Mouse (Mus musculus): ENCODE data around the gene Elovl6.

The Elovl6 gene

DNA sequence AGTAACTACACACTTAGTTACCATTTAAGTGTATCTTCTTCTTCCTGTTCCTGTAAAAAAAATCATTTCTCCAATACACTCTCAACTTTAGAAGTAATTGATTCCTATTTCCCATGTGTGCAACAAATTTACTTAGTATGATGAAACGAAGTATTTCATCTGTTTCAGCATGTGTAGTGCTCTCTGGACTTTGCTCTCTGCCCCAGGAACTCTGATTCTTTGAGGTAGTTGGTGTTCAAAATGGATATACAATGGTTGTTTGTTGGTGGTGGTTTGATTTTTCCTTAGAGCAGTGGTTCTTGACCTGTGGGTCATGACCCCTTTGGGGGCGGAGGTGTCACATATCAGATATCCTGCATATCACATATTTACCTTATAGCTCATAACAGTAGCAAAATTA, 32.7 kb downstream of the Elovl6 start:
- in situ Hi-C loops (cut with MboI, MseI) = no loop called here

DNA sequence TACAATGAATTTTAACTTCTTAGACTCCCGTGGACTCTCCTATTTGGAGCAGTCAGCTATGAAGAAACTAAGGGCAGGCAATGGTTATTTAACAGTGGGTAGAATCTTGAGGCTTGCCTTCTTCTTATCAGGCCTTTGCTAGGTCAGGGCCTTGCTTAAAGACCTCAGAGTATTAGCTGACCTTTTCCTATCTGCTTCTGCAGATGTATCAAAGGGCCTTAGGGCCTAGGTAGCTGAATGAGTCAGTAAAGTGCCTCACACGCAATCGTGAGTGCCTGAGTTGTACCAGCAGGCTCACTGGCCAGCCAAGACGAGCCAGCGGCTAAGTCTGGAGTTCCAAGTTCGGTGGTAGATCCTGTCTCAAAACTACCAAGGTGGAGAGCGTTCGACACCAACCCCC, 33.3 kb downstream of the Elovl6 start:
- in situ Hi-C loops (cut with MboI, MseI) = no loop called here

DNA sequence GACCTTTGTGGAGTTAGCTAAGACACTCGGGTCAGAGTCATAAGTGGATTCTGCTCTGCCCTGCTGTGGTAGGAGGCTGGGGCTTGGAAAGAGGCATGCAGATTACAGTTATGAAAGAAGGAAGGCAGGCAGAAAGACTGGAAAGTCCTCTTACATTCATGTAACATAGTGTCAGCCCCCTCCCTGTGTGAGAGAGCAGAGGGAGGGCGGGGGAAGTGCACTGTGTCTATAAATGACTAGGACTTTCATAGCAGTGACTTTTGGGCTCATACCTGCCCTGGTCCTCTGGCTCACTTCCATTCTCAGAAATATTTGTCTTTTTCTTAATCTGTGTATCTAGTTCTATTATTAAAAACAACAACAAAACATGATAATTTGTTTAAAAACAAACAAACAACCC, 33.9 kb downstream of the Elovl6 start:
- in situ Hi-C loops (cut with MboI, MseI) = no loop called here

DNA sequence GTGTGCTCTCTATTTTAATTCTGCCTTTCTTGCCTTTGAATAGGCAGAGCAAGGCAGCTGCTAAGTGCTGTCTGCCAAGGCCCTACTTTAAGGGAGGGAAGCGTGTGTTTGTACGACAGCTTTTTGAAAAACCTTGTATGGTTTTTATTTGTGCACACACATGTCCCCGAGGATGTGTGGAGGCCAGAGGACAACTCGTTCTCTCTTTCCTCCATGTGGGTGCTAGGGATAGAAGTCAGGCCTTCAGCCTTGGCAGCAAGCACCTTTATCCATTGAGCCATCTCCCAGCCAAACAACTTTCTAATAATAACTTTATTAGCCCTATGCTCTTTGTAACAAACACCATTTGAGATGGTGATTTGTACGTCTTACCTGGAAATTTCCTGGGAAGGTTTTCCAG, 34.7 kb downstream of the Elovl6 start:
- in situ Hi-C loops (cut with MboI, MseI) = no loop called here

DNA sequence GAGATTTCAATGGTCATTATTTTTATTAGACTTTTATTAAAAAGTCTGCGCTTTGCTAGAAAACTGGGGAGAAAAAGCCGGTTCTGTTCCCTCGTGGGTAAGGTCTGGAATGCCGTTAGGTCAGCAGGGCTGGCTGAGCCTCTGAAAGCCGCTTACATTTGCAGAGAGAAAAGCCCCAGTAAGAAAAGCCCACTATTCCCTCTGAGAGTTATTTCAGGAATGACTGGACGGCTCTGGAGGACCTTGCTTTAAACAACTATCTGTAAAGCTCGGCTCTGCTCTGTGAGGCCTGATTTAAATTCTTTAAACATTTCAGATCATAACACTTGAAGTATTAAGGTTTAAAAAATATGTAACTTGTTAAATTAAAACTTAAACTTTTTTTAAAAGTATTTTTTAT, 36.4 kb downstream of the Elovl6 start:
- in situ Hi-C loops (cut with MboI, MseI) = no loop called here

DNA sequence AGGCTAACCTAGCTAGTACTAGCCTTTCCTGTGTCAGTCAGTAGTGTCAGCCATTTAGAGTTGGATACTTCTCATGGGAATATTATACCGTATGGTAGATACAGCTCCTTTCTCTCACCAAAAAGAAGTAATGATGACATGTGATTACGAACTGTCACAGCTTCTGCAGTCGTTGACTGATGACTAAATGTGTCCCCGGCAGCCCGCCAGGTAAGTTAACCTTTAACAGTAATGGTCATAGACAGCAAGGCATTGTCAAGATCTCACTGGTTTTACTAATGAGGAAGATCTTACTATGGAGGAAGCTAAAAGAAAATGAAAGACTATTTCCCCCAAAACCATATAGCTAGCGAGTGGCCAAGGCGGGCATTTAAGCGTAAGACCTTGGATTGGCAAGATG, 38.8 kb downstream of the Elovl6 start:
- in situ Hi-C loops (cut with MboI, MseI) = no loop called here

DNA sequence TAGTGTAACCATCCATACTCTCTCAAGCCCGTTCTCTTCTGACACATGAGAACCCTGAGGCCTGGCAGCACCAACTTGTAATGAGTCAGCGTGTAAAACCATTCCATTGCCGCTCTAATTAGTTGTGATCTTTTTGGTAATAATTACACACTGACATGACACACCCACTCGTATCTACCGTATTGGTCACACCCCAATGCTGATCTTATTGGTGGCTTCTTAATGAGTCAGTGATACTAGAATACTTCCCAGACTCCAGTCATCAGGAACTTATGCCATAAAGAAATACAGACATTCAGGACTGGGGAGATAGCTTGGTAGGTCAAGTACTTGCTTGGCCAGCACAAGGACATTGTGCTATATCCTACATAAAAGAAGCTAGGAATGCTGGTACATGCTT, 39.5 kb downstream of the Elovl6 start:
- in situ Hi-C loops (cut with MboI, MseI) = no loop called here

DNA sequence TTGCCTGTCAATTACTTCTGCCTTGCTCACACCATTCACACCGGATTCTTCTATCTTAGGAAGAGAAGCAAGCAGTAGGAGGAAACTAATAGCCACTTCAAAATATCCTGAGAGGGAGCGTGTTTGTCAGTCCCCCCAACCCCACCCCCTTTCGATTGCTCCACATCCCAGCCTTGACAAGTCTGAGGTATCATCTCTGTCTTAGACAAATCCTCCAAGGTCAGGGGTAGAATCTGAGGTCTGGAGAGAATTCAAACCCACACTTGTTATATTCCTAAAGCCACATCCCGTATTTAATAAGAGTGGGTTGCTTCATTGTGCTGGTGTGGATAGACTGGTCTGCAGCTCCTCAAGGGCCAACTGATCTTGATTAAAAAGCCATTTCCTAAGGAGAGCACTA, 40.8 kb downstream of the Elovl6 start:
- in situ Hi-C loops (cut with MboI, MseI) = no loop called here

DNA sequence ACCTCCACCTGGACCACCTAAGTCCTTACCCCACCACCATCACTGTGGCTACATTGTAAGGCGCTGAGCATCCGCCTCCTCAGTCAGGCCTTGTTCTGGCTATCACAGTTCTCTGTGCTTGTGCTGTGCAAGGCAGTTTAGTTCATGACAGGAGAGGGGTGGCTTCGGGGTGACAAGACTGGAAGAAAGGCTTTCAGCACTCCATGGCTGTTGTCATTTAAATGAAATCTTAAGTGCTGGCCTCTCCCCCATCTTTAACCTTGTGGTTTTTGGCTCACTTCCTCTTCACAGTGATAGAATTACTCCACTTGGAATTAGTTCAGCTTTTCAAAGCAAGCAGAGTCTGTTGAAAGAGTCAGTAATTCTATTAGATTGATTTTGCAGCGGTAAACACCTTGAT, 41.5 kb downstream of the Elovl6 start:
- in situ Hi-C loops (cut with MboI, MseI) = no loop called here

DNA sequence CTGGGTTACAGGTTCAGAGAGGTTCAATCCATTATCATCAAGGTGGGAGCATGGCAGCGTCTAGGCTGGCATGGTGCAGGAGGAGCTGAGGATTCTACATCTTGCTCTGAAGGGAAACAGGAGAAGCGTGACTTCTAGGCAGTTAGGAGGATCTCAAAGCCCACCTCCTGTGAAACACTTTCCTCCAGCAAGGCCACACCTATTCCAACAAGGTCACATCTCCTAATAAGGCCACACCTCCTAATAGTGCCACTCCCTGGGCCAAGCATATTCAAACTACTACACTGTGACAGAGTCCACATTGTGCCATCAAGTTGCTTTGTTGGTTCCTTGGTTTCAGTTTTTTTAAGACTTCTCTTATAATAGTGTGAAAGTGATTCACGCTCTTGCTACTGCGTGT, 42.9 kb downstream of the Elovl6 start:
- in situ Hi-C loops (cut with MboI, MseI) = no loop called here

DNA sequence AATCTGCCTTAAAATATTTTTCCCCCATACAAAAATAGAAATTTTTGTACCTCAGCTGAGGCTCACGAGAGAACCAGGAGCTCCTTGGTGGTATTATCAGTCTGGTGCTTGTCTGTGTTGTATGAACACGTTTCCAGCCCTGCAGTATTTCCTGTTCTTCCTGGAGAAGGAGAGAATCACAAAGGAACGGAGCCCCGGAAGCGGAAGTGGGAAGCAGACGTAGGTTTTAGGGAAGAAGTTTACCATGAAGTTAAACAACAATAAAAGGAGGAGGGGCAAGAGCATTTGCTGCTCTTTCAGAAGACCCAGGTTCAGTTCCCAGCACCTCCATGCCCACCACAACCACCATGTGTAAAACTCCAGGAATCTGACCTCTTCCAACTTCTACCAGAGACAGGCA, 44.4 kb downstream of the Elovl6 start:
- in situ Hi-C loops (cut with MboI, MseI) = no loop called here

DNA sequence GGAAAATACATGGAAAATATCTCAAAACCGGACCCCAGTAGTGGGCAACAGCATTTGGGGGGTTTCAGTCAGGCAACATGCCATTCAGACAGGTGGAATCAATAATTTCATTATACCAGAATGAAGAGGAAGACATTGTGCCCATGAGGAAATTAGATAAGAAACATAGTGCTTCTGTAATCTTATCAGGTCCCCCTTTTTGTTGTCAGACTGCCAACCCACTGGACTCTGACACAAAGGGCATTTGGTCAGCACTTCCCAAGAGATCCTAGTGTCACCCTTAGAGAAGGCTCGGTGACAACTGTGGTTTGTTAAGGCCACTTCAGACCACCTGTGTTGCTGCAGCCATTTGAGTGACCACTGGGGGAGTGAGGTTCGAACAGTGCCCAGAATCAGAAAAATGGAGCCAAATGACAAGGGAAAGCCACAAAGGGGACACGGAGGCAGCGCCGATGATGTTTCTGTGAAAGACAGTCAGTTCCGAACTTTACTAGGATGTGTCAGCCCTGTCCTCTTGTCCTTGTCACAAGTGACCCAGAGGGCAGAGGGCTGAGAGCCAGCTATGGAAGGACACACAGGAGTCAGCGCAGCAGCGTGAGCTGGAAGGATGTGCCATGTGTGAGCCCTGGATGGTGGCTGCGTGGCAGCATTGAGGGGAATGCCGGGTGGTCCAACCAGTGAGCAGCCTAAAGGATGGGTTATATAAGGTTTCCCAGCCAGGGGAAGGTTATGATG, 46.8 kb downstream of the Elovl6 start:
- in situ Hi-C loops (cut with MboI, MseI) = no loop called here

DNA sequence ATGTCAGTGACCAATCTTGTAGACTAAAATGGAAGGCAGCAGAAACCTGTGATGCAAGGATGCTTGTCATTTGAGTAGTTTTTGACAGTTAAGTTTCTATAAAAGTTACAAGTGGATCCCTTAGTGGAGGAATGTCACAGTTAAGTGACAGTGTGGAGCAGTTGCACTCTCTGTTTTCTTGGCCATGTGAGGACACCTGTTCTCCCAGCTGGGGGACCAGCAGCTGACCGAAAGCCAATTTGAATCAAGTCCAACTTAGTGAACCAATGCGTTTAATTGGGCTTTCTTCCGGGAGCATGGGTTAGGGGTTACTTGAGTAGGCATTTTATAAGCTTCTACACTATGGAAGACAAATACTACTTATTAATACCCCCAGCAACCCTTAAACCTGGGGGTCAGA, 48.9 kb downstream of the Elovl6 start:
- in situ Hi-C loops (cut with MboI, MseI) = no loop called here

DNA sequence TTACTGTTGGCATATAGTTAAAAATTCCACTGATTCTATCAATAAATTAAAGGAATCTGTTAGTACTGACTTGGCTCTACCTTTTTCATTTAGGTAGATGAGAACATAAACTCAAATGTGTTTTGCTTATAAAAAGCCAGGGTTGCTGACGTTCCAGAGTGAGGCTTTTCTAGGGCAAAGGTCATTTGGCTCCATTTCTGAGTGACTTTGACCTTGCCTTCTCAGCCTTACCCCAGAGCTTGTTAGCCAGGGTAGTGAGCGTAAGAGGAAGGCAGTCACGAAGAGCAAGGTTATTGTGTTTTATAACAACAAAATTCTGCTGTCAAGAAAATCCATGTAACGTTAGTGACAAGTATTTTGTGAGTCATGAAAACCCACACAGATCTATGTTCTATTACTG, 50.3 kb downstream of the Elovl6 start:
- in situ Hi-C loops (cut with MboI, MseI) = no loop called here

DNA sequence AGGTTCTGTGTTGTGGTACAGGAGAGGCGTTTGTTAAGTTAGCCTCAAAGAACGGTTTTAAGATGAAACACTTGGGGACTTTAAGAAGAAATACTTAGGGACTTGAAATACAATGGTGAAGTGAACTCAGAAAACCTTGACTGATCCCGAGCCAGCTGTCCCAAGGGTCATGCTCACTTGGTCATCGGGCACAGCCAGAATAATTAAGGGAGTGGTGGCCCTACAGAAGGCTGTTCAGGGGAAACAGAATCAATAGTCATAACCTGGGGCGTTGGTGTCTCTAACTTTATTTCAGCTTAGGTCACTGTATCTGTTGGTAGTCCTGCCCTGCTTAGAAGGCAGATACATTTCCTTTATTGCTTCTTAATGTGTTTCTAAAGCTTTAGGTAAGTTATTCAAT, 51.1 kb downstream of the Elovl6 start:
- in situ Hi-C loops (cut with MboI, MseI) = no loop called here

DNA sequence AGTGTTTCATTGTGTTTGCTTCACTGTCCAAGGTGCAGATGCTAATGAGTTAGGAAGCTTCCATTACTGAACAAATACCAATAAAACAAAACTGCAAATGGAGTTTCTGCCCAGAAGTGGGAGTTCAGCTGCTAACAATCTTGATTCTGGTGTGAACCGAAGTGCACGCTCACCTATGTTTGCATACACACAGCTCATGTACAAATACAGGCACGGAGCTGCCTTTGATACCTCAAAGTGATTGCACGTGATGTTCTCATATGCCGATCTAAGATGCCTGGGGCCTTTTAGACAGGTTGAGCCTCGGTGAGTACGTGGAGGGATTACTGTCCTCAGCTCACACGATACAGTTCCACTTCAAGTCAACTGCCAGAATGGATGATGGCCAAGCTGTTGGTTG, 55.8 kb downstream of the Elovl6 start:
- in situ Hi-C loops (cut with MboI, MseI) = no loop called here

DNA sequence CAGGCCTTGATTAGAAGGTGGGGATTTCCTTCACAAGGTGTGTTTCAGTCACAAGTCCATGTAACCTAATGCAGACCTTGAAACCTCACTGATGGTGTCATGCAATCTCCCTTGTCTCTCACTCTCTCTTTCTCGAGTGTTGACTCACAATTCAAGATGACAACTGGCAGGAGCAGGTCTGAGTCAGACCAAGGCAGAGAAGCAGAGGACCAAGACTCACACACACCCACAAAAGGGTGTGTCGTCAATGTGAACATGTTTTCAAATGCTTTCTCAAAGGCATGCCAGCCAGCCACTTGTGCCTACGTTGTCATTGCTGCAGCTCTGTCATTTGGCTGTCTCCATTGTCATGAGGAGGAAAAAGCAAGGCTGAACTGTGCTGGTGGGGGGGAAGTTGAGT, 56.6 kb downstream of the Elovl6 start:
- in situ Hi-C loops (cut with MboI, MseI) = no loop called here

DNA sequence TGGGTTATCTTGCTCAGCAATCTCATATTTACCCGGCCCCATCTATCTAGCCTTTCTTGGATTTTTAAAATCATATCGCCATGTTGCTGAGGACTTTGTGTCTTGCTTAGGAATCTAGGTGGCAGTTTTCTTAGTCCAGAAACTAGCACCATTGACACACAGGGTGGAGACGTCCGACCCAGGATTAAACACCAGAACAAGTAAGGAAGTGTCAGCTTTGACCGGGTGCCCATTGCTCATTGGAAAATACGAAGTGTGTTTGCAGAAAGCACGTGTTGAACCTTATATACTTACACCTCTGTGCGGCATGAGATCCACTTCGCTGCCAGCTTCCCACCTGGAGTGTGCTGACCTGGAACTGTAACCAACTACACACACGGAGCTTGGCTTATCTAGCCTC, 57.5 kb downstream of the Elovl6 start:
- in situ Hi-C loops (cut with MboI, MseI) = no loop called here

DNA sequence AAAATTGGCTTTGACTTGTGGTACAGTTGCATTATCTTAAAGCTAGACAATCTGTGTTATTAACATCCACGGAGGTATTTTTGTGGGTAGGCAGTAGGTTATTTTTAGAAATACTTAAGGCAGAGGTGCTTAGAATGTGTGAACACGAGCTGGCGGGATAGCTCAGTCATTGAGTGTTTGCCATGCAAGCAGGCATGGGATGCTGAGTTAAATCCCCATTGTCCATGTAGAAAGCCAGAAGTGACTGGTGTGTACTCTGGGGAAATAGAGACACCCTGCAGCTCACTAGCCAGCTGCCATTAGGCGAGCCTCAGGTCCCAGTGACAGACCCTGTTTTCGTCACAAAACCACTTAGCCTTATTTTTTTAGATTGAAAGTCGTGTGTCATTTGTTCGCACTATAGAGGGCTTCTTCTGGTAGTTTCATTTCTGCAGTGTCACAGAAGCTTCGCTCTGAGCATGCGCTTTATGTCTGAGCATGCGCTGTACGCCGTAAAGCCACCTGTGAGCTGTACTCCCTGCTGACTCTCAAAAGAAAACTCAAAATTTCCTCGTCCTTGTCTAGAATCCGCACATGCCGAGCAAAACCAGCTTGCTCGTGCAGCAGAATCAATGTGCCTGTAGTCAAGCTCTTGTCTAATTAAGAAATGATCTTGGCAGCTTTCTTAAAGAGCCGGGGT, 58.5 kb downstream of the Elovl6 start:
- in situ Hi-C loops (cut with MboI, MseI) = no loop called here

DNA sequence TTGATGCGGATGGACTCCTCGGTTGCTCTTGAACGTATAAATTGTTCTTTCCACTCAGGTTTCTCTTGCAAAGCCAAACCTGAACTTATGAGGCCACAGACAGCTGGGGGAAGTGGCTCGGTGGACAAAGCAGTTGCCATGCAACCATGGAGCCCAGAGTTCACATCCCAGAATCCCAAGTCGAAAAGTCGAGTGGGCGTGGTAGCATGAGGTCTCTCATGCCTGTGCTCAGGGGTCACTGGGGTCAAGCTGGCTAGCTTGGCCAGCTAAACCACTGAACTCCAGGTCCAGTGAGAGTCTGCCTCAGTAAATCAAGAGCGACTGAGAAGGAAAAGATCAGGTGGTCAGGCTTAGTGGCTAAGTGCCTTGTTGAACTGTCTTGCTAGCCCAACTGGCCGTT, 59.1 kb downstream of the Elovl6 start:
- in situ Hi-C loops (cut with MboI, MseI) = no loop called here

DNA sequence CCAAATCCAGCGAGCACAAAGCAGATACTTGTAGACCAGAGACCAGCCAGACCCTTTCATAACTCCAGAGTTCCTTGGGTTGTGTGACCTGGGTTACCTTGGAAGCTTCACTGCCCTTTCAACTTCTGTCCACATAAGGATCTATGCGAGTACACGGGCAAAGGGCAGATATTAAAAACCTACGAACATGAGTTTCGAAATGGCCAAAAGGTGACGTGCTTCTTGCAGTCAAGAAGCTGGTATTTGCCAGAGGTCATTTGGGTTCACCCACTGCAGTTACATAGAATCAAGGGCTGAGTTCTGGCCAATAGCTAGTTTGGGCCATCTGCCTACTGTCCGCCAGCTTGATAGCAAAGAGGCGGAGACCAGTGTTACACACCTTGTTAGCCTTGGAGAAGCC, 59.6 kb downstream of the Elovl6 start:
- in situ Hi-C loops (cut with MboI, MseI) = no loop called here

DNA sequence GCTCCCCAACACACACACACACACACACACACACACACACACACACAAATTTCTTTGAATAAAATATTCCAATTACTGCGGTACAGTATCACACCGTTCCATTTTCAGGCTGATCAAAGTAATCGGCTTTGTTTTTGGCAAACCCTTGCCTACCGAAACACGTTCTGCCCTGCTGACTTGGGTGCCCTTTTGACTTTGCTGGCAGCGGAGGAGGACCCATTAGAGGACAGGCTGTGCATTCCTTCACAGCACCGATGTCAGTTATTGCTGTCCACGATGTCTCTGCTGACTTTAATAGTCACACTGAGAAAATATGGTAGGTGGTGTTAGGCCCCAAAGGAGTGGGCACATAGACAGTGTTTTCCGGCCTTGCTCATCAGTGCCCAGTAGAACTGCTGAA, 60.8 kb downstream of the Elovl6 start:
- in situ Hi-C loops (cut with MboI, MseI) = no loop called here

DNA sequence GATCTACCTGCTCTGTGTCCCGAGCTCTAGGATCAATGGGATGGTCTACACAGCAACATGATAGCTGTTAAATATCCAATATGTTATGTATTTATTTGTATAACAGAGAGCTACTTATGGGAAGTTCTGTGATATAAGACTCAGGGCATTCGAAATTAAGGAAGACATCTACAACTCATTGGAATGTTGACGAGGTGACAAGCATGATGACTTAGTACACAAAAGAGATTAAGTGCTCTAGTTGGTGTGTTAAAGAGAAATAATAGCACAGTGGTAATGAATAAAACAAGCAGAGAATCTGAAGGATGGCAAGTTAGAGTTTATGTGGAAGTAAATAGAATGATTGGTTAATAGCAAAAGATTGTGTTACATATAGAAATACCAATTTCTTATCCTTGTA, 61.6 kb downstream of the Elovl6 start:
- in situ Hi-C loops (cut with MboI, MseI) = no loop called here

DNA sequence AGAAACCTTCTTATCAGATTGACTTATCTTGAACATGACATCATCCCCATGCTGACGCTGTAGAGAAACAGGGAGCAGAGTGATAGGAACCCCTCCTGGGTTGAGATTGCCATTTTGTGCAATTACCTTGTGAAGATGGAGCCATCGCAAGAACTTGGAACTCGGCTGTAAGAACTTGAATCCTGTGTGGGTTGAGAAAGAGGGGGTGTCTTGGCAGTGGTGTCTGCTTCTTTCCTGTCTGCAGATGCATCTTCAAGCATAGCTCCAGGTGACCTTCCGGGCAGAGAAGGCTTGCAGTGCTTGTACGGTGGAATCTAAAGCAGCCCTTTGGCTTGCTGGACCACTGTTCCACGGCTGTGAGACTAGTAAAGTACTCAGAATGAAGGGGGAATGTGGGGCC, 63.9 kb downstream of the Elovl6 start:
- in situ Hi-C loops (cut with MboI, MseI) = no loop called here
